In the genomic region with DNA sequence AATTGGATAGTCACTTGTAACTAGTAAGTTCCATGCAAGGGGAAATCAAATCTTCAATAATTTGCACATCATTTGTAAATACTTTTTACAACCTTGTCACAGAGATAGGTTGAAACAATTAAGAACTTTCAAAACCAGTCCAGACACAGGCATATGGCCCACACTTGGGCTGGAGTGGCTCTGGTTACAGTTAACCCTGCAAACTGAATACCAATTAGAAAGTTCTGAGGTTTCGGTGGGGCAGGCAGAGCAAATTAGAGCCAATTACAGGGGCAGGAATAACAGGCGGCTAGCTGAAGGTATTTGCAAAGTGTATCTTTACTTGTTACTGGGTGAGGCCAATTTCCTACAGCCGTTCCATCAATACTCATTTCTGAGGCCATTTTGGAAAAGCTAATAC, we compare ENCODE assay signal across 17 mouse cellular contexts.
"Had no signal": no experiment of that assay in that cellular context is flagged by ENCODE, and none has a peak within 500 bp of the region (broad histone marks: within the 10 kb centered on the region; RNA-seq: fewer than 3 reads in every experiment).

No protein-coding gene starts in this region.

- H3K27ac ChIP-seq: kidney, postnatal 0 days; layer of hippocampus, adult 2 months; left cerebral cortex, adult 2 months; limb, embryonic 13.5 days; liver, embryonic 12.5 days; liver, embryonic 15.5 days; lung, embryonic 15.5 days; stomach, embryonic 15.5 days had no signal

- ATAC-seq: liver, embryonic 12.5 days had no signal

- H3K9me3 ChIP-seq: limb, embryonic 13.5 days; liver, embryonic 12.5 days; liver, embryonic 15.5 days; lung, embryonic 15.5 days; stomach, embryonic 15.5 days had no signal

- H3K4me2 ChIP-seq: limb, embryonic 13.5 days; liver, embryonic 12.5 days; liver, embryonic 15.5 days; lung, embryonic 15.5 days; midbrain, embryonic 11.5 days; stomach, embryonic 15.5 days had no signal

- H3K36me3 ChIP-seq: limb, embryonic 13.5 days; liver, embryonic 12.5 days; liver, embryonic 15.5 days; lung, embryonic 15.5 days; stomach, embryonic 15.5 days had no signal

- DNase-seq: kidney, postnatal 25 days; layer of hippocampus, postnatal 36 days; liver; lung, adult 18-20 months; lung, postnatal 10 days; lung, postnatal 4 days; midbrain, embryonic 14.5 days; thymus, postnatal 25 days had no signal

- H3K4me3 ChIP-seq: layer of hippocampus, adult 2 months; left cerebral cortex, adult 2 months; limb, embryonic 13.5 days; liver, embryonic 12.5 days; liver, embryonic 15.5 days; lung, embryonic 15.5 days; stomach, embryonic 15.5 days had no signal

- H3K9ac ChIP-seq: limb, embryonic 13.5 days; liver, embryonic 12.5 days; liver, embryonic 15.5 days; lung, embryonic 15.5 days; stomach, embryonic 15.5 days had no signal

- H3K27me3 ChIP-seq: limb, embryonic 13.5 days; liver, embryonic 12.5 days; liver, embryonic 15.5 days; lung, embryonic 15.5 days; stomach, embryonic 15.5 days had no signal
